Mouse (Mus musculus): Measurements from ENCODE around the gene Dab2ip.
A peak's percentile ranks its signal among the peaks of the same experiment; 100 is the strongest.

Dab2ip gene

DNA sequence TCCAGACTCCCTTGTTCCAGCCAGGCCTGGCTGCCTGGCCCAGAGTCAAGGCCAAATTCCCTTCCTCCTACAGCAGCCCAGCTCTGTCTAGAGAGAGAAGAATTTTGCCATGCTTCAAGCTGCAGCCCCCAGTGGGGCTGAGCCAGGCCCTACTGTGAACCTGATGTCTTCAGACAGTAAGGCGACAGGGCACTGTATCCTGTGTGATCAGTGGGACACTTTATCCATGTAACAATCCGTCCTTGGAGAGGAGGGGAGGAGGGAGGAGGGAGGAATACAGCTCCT lies 1.4 kb downstream of the Dab2ip start:
- DNase-seq: no peak

DNA sequence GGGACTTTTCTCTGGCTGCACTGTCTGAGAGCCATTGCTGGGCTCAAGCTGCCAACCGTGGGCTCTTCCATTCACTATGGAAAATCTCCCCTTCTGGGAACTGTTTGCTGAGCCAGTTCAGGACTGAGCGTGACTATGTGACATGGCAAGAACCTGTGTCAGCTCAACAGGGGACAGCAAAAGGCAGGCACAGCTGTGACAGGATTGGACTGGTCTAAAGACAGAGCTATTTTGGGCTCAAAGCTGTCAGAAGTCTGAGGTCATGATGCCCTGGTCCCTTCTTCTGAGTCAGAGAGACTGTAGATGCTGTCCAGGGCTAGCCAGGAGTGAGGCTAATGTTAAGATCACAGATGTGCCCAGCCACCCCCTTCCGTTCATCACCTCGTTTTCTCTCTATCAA lies 5.7 kb downstream of the Dab2ip start:
- DNase-seq: no peak

DNA sequence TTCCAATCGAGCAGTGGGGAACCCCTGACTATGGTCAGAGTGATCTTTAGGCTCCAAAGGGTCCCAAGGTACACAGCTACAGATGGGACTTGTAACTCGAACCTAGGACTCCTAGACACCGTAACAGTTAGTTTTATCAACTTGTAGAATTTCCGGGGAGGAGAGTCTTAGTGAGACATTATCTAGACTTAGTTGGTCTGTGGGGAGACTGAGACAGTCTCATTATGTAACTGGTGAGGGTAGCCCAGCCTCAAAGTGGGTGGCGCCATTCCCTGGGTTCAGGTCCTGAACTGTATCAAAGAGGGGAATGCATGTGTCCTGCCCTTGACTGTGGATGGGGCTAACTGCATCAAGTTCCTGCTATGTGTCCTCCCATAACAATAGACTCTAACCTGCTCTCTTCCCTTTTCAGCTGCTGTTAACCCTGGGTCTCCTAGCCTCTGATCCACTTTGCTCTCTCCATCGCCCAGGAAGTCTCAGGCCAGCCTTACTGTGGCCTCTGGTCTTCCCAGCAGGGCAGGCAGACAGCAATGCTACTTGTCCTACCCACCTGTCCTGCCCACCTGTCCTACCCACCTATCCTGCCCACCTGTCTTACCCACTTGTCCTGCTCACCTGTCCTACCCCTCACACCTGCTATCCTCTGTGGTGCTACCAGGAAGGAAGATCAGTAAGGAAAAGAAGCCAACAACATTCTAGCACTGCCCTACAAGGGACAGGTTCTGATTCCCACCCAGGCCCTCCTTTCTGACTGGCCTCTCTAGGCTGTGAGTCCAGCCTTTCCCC lies 7.2 kb downstream of the Dab2ip start:
- DNase-seq: no peak

DNA sequence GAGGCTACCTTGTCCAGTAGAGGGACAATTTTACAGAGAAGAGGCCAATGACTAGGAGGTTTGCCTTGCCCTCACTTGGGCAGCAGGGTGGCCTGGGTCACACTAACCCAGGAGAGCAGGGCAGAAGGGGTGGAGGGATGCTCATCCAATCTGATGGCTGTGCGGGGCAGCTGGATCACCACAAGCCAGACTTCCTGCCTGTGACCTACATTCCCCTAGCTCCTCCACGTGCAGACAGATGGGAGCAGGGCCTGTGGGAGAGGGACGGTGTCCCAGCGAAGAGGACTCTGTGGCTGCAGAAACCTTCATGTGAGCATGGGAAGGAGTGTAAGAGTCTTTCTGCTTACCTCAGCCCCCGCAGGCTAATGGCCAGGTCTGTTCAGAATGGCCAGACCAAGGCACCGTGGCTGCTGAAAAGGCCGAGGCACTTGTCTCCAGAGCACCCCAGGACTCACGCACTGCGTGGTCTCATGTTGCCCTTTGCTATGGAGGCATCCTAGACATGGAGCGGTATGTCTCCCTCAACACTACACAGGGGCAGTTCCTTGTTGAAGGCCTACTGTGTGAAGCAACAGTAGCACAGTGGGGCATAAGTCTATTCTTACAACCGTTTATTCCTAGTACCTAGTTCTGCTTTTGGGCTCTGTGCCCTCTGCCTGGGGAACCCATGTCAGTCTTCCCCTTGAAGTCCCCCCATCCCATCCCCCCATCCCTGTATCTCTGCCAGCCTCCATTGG lies 9.1 kb downstream of the Dab2ip start:
- no peak for DNase-seq

DNA sequence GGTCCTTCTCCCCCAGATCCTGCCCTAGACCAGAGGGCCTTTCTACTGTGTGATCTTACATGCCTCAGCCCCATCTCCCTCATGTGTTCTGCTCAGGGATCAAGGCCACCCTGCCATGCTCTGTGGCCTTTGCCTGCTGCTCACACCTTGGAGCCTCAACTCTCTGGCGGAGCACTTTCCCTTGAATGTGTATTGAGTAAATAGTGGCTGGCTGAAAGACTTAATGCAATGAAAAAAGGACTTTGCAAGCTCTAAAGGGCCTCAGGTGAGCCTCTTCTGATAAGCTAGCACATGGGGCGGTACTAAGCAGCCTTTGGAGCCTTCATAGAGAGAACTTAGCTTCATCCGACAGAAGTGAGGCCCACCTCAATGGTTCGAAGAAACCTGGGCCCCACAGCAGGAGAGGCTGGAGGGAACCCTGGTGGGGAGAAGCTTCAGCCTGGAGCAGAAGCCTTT lies 9.7 kb downstream of the Dab2ip start:
- no peak for DNase-seq

DNA sequence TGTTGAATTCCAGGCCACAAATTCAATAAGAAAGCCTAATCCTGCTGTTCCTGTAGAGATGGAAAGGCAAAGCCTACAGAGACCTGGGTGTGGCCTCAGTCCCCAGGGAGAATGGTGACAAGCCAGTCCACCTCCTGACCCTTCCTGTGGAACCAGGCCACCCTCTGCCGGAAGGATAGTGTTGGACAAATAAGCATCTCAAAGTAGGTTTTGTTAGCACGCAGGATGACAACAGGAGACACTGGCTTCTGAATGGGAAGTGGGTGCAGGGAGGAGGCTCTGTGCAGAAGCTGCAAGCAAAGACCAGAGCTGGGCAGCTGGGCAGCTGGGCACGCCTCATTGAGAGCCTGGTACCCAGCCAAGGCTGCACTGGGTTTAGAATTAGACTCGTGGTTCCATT lies 12.7 kb downstream of the Dab2ip start:
- DNase-seq: peak; percentile 40

DNA sequence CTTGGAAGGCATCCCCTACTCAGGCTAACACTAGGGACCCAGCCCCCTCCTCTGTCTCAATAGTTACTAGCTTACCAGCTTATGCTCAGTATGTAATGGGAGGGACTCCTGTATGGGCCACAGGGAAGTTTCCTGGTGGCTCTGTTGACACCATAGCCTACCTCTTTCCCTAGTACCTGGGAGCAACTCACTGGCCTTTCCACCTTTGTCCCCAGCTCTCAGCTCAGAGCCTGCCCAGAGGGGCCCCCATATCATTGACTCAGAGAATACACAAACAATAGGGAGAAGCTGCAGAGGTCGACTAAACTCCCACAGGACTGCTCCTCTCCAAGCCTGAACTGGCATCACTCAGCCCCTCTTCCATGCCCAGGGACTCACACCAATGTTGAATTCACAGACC lies 16.6 kb downstream of the Dab2ip start:
- DNase-seq: no peak

DNA sequence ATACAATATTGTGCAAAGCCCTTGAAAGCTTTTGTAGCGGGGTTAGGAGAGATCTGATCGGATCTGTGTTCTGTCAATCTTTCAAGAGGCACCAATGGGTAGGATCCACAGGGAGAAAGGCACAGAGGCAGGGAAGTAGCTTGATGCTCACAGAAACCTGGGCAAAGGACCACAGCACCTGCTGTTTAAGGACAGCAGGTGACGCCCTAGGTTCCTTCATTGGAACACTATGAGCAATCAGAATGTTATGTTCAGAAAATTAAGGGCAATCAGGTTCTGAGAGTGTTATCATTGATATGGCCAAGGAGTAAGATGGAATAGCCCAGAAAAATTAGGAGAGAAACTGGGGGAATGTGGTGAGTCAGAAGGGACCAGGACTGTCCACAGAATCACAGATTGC lies 18.6 kb downstream of the Dab2ip start:
- no peak for DNase-seq

DNA sequence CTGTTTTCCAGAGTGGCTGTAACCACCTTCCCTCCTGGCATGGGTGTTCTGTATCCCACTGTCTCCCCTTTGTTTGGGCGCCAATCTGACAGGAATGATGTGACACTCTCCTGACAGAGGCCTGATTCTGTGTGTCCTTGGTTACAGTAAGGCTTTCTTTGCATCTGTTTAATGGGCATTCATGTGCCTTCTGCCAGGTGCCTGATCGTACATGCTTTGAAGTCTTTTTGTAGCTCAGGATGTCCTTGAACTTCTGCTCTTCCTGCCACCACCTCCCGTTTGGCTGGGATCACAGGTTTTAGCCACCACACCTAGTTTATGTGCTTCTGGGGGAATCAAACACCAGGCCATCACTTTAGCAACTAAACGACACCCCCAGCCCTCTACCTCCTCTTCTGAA lies 22.0 kb downstream of the Dab2ip start:
- DNase-seq: no peak

DNA sequence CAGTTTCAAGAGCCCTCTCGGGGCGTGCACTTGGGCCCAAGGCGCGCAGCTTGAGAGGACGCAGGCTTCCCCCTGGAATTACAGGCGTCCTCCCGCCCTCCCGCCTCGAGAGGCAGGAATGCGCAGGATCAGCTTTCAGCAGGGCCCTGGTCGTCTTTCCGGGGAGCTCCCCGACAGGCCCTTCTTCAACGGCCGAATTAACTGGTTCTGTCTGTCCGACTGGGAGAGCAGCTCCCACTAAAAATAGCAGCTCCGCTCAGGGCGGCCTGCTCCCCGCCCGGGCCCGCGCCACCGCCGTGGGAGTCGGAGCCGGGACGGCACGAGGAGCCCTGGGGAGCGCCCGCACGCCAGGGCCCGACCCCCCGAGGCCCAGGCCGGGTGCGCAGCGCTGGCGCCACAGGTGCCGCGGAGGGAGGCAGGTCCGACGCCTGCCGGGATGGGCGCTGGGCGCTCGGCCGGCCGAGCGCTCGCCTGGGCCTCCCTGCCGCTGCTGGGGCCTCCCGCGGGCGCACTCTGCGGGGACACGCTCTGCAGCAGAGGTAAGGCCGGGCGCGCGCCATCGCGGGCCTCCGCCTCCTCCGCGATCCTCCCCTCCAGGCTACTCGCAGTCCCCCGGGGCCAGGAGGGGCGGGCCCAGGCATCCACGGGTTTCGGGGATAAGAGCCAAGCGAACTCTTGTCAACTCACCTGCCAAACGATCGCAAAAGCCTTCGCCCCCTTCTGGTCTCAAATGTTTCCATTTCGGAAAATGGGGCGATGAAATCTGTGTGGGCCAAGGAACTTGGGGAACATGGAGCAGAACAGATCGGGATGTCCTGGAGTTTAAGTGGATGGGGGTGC lies 23.7 kb downstream of the Dab2ip start:
- peak; percentile 67 for DNase-seq

DNA sequence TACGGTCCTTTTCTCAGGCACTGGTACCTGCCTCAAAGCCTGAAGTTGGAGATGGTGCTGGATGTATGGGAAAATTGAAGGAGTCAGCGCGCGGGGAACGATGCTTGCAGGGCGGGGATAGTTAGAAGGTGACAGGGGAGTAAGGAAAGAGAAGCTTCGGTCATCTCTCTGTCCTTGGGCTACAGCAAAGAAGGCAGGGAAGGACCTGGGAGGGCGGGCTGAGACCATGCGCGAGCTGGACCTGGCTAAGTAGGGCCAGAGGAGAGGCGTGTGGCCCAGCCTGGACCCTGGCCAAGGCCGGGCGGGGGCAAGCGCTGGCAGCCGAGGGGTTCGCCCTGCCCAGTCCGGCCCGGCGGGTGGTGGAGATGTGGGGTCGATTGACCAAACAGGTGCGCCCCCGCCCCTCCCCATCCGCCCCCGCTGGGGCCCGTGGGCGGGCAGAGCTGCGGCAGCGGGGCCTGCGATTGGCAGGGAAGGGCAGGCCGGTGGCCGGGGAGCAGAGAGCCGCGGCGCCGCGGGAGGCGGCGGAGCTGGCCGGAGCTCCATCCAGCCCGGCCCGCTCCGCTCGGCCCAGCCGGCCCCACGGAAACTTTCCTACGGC lies 24.4 kb downstream of the Dab2ip start:
- DNase-seq: peak; percentile 94

DNA sequence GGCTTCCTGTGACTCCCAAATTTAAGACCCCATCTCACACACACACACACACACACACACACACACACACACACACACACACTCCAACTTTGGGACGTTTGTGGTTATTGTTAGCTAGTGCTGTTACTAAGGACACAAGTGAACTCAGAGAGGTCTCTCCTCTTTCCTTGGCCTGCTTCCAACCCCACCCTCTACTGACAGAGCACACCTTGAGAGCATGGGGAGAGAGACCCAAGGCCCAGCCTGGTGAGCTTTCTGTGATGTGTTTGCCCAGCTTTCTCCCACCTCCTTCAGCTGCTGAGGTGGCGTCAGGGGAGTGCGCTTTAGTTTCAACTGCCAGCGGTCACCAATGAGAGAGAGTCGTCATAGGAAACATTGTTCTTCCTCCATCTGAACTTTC lies 25.3 kb downstream of the Dab2ip start:
- no peak for DNase-seq

DNA sequence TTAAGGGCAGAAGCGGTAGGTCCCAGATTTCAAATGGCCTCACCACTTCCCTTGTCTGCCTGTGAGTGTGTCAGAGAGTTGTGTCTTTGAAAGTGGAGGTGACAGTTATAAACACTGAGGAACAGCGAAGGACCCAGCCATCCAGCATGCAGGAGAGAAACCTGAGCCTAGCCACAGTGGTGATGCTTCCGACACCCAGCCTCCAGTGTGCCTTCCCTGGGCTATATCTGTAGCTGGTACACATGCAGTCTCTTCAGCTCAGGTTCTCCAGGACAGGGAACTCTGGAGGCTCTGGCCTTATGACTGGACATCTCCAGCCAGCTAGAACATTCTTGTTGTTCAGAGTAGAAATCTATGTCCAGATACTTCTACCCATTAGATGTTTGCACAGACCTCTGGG lies 25.9 kb downstream of the Dab2ip start:
- no peak for DNase-seq

DNA sequence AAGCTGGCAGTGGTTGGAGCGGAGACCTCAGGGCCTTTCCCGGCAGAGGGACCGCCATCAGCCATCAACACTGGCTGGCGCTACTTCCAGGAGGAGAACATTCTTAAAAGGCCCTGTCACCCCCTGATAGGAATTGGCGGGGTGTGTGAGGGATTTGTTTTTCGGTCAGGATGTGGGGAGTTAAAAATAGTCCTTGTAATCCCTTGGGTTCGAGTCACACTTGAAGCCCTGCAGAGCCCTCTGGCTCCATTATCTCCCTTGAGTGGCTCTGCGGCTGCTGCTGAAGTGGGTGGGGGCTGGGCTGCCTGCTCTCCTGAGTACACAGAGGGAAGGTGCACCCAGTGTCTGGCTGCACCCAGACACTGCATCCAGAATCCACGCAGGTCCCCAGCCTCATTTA lies 30.3 kb downstream of the Dab2ip start:
- DNase-seq: no peak

DNA sequence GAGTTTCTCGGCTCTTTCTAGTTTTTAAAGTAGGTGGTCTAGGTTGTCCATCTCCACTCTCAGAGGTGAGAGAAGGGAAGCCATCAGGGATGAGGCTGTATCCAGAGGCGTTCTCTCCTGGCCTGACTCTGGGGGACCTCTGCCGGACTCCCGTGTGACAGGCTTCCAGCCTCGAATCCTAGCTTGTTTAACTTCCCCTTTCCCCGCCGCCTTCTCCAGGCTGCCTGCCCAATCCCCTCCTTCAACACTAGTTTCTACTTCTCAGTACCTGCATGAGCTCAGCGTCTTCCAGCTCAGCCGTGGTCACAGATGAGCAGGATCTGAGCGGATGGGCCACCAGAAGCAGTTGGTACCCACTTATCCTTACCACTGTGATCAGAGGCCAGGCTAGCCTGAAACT lies 31.3 kb downstream of the Dab2ip start:
- DNase-seq: no peak

DNA sequence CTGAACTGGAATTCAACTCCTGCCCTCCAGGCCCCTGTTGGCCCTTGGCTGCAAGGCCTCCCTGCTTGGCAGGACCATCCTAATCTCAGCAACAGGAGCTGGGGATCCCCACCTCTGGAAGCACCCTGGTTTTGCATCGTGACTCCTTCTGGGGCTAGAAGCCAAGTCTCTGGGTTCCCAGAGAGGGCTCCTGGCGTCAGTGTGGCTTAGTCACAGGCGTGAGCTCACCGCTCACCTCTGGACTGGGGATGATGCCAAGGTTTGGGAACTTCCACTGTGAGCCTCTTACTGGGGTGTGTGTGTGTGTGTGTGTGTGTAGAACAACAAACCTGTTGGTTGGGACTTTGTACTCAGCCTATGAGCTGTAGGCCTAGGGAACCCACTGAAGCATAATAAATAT lies 31.7 kb downstream of the Dab2ip start:
- peak; percentile 86 for DNase-seq

DNA sequence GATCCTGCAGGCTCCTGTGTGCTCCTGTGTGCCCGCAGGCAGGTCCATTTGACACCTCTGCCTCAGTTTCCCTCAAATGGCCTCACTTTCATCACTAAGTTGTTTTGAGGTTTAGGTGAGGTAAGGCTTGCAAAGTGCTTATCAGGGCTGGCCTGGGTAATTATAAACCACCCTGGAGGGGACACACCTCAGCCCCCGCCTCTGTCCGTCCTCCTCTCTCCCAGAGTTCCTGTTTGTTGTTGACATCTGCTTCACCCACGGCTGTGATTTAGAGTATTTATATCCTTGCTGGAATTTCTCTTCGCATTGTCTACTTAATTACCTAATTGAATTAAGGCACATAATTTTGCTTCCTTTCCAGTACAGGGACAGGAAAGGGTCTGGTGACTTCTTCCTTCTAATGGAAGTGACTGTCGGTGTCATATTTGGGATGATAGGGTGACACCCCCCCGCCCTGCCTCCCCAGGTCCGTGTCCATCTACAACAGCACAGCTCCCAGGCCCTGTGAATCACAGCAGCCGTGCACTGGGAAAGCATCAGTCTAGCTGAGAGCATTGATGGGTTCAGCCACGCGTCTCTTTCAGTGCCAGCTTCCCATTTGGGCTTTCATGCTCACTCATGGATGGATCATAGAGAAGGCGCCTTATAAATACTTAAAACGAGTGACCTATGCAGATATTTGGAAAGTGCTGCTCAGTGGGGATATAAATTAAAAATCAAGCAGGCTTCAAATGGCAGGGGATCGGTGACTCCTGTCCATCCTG lies 34.1 kb downstream of the Dab2ip start:
- no peak for DNase-seq

DNA sequence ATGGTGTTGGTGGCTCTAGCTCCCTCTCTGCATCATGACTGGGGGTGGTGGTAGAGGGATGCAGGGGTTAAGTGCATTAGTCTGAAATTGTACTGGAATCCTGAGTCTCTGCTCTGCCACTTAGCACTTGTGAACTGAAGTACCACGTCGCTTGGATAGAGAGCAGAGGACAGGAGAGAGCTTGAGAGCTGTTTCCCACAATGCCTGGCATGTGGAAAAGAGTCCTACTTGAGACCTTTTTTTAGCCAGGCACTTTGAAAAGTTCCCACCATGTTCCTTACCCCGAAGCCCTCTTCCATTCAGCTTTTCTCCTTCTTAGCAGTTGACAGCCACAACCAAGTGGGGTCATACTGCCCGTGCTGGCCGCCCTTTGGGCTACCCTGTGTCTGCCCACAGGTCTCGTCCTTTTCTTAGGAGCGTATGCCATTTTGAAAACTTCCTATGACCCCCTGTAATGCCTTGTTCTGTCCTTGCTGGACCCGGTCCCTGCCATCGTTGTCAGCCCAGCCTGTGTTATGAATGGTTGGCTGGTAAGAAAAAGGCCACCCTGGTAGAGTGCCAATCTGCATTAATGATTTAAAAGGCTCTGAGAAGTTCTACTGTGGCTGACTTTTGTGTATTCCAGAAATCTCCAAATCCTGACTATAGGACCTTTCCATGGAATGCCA lies 34.8 kb downstream of the Dab2ip start:
- DNase-seq: peak; percentile 66

DNA sequence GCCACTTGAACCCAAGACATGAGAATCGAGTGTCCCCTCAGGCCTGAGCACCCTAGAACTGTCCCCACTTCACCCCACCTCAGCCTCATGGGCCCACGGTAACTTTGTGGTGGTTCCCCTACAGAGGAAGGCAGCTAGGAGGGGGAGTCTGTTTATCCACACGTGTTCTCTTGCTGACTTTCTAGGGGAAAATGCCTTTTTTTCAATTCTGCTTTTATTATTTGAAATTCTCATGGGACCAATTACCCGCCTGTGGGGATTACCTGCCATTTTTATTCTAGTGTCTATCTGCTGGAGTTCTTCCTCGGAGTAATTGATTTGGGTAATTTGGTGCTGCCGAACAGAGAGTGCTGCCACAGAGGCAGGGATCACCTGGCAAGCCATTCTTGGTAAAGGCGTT lies 35.8 kb downstream of the Dab2ip start:
- DNase-seq: no peak

DNA sequence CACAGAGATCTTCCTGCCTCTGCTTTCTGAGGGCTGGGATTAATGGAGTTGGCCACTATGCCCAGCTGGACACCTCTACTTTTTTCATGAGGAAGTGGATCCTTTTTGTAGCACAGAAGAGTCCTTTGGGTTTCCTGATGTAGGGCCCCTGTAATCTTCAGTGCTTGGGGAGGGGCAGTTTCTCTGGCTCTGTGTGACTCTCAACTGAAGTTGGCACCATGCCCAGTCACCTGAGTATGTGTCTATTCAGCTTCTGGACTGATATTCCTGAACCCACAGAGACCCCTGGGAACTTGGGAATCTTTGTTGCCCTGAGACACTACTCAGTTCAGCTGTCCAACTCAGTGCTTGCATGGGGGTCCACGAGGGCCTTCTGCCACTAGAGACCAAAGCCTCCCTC lies 37.0 kb downstream of the Dab2ip start:
- peak; percentile 54 for DNase-seq

DNA sequence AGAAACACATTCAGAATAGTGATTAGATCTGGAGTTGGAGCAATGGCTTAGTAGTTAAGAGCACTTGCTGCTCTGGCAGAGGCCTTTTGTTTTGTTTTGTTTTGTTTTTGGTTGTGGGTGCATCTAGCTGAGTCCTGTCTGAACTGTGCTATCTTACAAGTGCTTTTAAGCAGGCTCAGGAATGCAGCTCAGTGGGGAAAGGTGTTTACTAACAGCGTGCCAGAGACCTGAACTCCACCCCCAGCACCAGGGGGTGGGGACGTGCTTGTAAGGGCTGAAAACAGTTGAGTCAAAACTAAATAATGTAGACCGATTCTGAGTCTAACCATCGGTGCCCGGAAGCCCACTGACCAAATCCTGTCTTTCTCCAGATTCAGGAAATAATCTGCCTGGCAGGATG lies 37.7 kb downstream of the Dab2ip start:
- peak; percentile 68 for DNase-seq

DNA sequence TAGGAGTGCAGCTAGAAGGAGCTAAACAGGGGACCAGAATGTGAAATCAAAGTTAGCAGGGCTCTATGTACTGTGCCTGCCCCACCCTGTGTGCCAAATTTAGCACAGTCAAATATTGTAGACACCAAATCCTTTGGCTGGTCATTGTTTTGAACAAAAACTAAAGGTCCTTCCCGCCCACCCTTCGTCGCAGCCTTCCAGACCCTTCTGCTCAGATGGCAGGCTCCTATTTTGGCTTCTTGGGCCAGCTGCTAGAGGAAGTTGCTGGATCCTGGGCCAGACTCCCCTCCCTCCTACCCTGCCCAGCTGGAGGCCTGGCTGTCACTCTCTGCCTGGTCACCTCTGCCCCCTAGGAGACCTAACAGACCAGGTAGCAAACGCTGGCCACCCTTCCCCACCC lies 38.7 kb downstream of the Dab2ip start:
- DNase-seq: no peak
